In genomic region chr16:42340021-42340768, GRCm38 (mm10) we compare ENCODE assay signal across 9 mouse cellular contexts. TPM values are rescaled to one million over a fixed set of nuclear protein-coding genes. Genes with fewer than 3 reads are reported as not detected.
A peak's percentile ranks its signal among the peaks of the same experiment; 100 is the strongest.
DNase-seq lines count a peak whose midpoint lies in the region; ATAC-seq and TF ChIP-seq lines count a peak whose summit lies in the region.
"Had no signal": no experiment of that assay in that cellular context is flagged by ENCODE, and none has a peak within 500 bp of the region (broad histone marks: within the 10 kb centered on the region; RNA-seq: fewer than 3 reads in every experiment).

TSS of gene Gap43 (minus strand) at chr16:42340651.

- H3K9ac ChIP-seq in heart, adult 2 months (ENCODE audit: low read depth, low read length) = no peak within 1 kb of the TSS
- H3K9ac ChIP-seq in forebrain, embryonic 14.5 days (ENCODE audit: low read length) = peak within 1 kb of the TSS; percentile 76
- H3K9ac ChIP-seq in limb, embryonic 12.5 days (replicated peaks) = no peak within 1 kb of the TSS; the same call in 1 of the 2 replicates

- H3K36me3 ChIP-seq in heart, embryonic 10.5 days = no peaks in the 10 kb centered on the region
- no peaks in the 10 kb centered on the region for H3K36me3 ChIP-seq in heart, adult 2 months (ENCODE audit: control insufficient read depth, insufficient read depth, low read length)
- no peaks in the 10 kb centered on the region for H3K36me3 ChIP-seq in forebrain, embryonic 14.5 days (ENCODE audit: control insufficient read depth, insufficient read depth, low read length)
- no peaks in the 10 kb centered on the region for H3K36me3 ChIP-seq in limb, embryonic 12.5 days

- peaks cover 15% of the 10 kb centered on the region for H3K4me1 ChIP-seq in heart, embryonic 10.5 days
- no peaks in the 10 kb centered on the region for H3K4me1 ChIP-seq in heart, adult 2 months (ENCODE audit: control insufficient read depth, insufficient read depth, low read length)
- peaks cover 8% of the 10 kb centered on the region; the same call in 1 of the 2 replicates for H3K4me1 ChIP-seq in forebrain, embryonic 14.5 days (ENCODE audit: control insufficient read depth, insufficient read depth, low read length)
- H3K4me1 ChIP-seq in limb, embryonic 12.5 days (replicated peaks) = peaks cover 40% of the 10 kb centered on the region

- 1% methylated on average over 18 of the region's 18 CpGs for WGBS in heart, embryonic 10.5 days
- WGBS in heart, adult 2 months = 3% methylated on average over 18 of the region's 18 CpGs
- 0% methylated on average over 18 of the region's 18 CpGs for WGBS in forebrain, embryonic 14.5 days
- under 1% methylated on average over 18 of the region's 18 CpGs for WGBS in limb, embryonic 12.5 days

- no peak for DNase-seq in heart, embryonic 10.5 days (ENCODE audit: low spot score)
- DNase-seq in heart, adult 2 months = no peak
- DNase-seq in MN1 (ENCODE audit: low spot score) = peak; percentile 68
- DNase-seq in forebrain, embryonic 14.5 days (ENCODE audit: low spot score) = peak; percentile 82
- DNase-seq in retina, postnatal 1 day = peak; percentile 76
- DNase-seq in urinary bladder, postnatal 25 days (ENCODE audit: low spot score) = no peak
- DNase-seq in kidney, adult 11 months = no peak

- TF ChIP-seq EP300 in heart, adult 2 months (IDR thresholded peaks at IDR 0.05; ENCODE audit: insufficient read depth, low read depth, low read length) = no peak

- no peak for TF ChIP-seq CTCF in heart, adult 2 months (IDR thresholded peaks at IDR 0.05)

- TF ChIP-seq POLR2A in heart, adult 2 months (IDR thresholded peaks at IDR 0.05; ENCODE audit: insufficient read depth, low read depth, low read length) = no peak

- ATAC-seq in forebrain, embryonic 14.5 days = peak; percentile 85
- peak; percentile 82; the same call in 1 of the 2 replicates for ATAC-seq in limb, embryonic 12.5 days (ENCODE audit: insufficient number of reproducible peaks, insufficient read depth, low FRiP score, low TSS enrichment, low read depth)

- H3K27ac ChIP-seq in heart, embryonic 10.5 days = peak within 1 kb of the TSS; percentile 70
- H3K27ac ChIP-seq in heart, adult 2 months = no peak within 1 kb of the TSS
- H3K27ac ChIP-seq in forebrain, embryonic 14.5 days (ENCODE audit: low read depth, low read length) = peak within 1 kb of the TSS; percentile 85
- 0 out of 2 replicates have a peak within 1 kb of the TSS, but pooled peaks have one; percentile 53 for H3K27ac ChIP-seq in limb, embryonic 12.5 days

- H3K9me3 ChIP-seq in heart, embryonic 10.5 days = no peaks in the 10 kb centered on the region
- no peaks in the 10 kb centered on the region for H3K9me3 ChIP-seq in forebrain, embryonic 14.5 days (replicated peaks; ENCODE audit: control insufficient read depth, low read length)
- H3K9me3 ChIP-seq in limb, embryonic 12.5 days = no peaks in the 10 kb centered on the region

- H3K4me3 ChIP-seq in heart, embryonic 10.5 days = peak within 1 kb of the TSS; percentile 59
- no peak within 1 kb of the TSS for H3K4me3 ChIP-seq in heart, adult 2 months
- peak within 1 kb of the TSS; percentile 48 for H3K4me3 ChIP-seq in forebrain, embryonic 14.5 days (ENCODE audit: low read depth, low read length)
- H3K4me3 ChIP-seq in limb, embryonic 12.5 days (replicated peaks) = peak within 1 kb of the TSS; percentile 40

- no peaks in the 10 kb centered on the region for H3K79me2 ChIP-seq in heart, adult 2 months (replicated peaks; ENCODE audit: control insufficient read depth, insufficient read depth, low read length)

- intact Hi-C loops in heart, adult 2 months (cut with DNase I) = no loop called here

- peaks cover 4% of the 10 kb centered on the region; the same call in 1 of the 2 replicates for H3K27me3 ChIP-seq in heart, embryonic 10.5 days (ENCODE audit: insufficient read depth, poor library complexity, severe bottlenecking)
- 0 out of 2 replicates have a peak, but pooled peaks cover 1% of the 10 kb centered on the region for H3K27me3 ChIP-seq in heart, adult 2 months (ENCODE audit: control insufficient read depth, insufficient read depth, low read length)
- no peaks in the 10 kb centered on the region for H3K27me3 ChIP-seq in forebrain, embryonic 14.5 days (replicated peaks; ENCODE audit: control insufficient read depth, insufficient read depth, low read length)
- peaks cover 2% of the 10 kb centered on the region; the same call in 1 of the 2 replicates for H3K27me3 ChIP-seq in limb, embryonic 12.5 days

- peak within 1 kb of the TSS; percentile 76 for H3K4me2 ChIP-seq in forebrain, embryonic 14.5 days (ENCODE audit: low read length)
- H3K4me2 ChIP-seq in limb, embryonic 12.5 days = peak within 1 kb of the TSS; percentile 81

RNA-seq across cellular contexts. Expression of gene Gap43, which starts in this region (rescaled TPM):
- polyA plus RNA-seq in heart, embryonic 10.5 days (2016; fragmentation: Nextera tagmentation; extraction: Ambion mirVana) = 30.0 and 37.1 TPM in 2 replicates
- under 1 TPM; 0.16 to 0.57 TPM for total RNA-seq in heart, adult 2 months (2021)
- 0.43 and 0.67 TPM in 2 replicates for polyA plus RNA-seq in heart, adult 2 months (2012; rRNA removed)
- 829 and 974 TPM in 2 replicates for polyA plus RNA-seq in forebrain, embryonic 14.5 days (2014; fragmentation: Nextera tagmentation; extraction: Ambion mirVana)
- 26.8 and 29.7 TPM in 2 replicates for polyA plus RNA-seq in limb, embryonic 12.5 days (2016; fragmentation: Nextera tagmentation; extraction: Ambion mirVana)
- total RNA-seq: MEL had no signal

Comparison
In these comparisons a context has a peak if more than half of its experiments do, and no peak if none do; other contexts are left out.
1. RNA of gene Gap43 (polyA plus RNA-seq): 829 to 974 TPM in forebrain, embryonic 14.5 days; 30.0 to 37.1 TPM in heart, embryonic 10.5 days, 26.8 to 29.7 TPM in limb, embryonic 12.5 days and 0.43 to 0.67 TPM in heart, adult 2 months; every median in the first group is over 10 times any median in the second.
2. DNase-seq: peak in MN1 (single experiment), forebrain, embryonic 14.5 days (single experiment) and retina, postnatal 1 day (single experiment); none in heart, embryonic 10.5 days (single experiment), heart, adult 2 months (0 of 2), urinary bladder, postnatal 25 days (single experiment) and kidney, adult 11 months (single experiment).